Mouse (Mus musculus): ENCODE measurements around the gene Tial1. TPM values are rescaled to one million over a fixed set of nuclear protein-coding genes. Genes with fewer than 3 reads are reported as not detected.

Gene Tial1
- total RNA-seq (2021): 100 to 1,000 TPM in 1 of 2 experiments, 10 to 100 TPM in 1; 92.6 to 117 TPM

DNA sequence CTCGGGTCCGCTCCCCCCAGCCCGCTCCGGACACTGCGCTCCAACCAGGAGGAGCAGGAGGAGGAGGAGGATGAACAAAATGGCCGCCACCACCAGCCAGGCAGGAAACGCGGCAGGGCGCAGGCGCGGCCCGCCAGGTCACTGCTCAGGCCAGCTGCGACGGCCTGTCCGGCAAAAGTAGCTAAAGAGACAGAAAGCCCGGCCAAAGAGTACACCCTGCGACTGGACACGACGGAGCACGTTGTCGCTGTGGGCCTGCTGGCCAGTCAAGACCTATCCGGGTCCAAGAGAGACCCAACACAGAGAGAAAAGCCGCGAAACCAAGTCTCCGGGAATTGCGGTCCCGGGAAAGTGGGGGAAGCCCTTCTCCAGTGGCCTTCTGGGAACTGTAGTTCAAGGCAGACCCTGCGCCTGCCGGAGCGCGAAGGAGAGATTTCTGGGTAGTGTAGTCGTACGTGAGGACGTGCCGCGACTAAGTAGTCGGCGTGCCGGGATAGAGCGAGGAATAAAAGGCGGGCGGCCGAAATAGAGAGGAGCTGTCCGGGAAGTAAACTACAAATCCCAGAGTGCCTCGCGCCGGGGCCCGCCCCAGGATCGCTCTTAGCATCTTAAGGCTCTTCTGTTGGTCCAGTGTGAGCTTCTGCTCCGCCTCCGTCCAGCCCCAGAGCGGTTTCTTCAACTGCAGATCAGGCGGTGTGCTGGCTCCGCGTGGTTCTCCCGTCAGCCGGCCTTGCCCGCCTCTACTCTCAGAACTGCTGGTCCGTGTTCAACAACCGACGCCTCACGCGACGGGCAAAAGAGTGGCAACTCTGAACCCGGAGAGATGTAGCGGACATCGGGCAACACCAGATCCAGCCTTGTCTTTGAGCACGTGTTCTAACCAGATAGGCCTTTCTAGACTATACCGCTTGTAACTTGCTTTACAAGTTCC lies at the start of gene Tial1:
Gene Tial1 (minus strand): TSS at position 433 of the 931 bp plus-strand sequence.
- peak; percentile 90 to 92 for DNase-seq (ENCODE audit: extremely low spot score in 1 of 2, low spot score in 1 of 2)

- DNase-seq (ENCODE audit: extremely low spot score in 1 of 2, low spot score in 1 of 2): no peak
Observed at GRCm38 (mm10) chr7:128504091-128504490, 42.6 kb upstream of the Tial1 start.

DNA sequence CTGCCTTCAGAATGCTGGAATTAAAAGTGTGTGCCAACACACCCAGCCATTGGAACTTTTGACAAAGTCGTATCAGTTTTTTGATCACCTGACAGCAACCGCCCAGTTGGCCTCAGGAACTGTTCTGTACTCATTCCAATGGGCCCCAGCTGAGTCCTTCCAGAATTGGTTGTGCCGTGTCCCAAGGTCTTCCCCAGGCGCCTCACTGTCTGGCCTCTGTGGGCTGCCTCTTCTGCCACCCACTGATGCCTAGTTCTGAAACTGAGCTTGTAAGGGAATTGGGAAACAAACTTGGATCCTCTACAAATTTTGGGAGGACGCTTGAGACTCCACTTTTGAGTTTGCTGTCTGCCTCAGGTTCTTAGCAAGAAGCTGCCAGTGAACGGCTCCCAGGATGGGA lies 38.3 kb upstream of the Tial1 start:
- DNase-seq (ENCODE audit: extremely low spot score in 1 of 2, low spot score in 1 of 2): no peak

DNA sequence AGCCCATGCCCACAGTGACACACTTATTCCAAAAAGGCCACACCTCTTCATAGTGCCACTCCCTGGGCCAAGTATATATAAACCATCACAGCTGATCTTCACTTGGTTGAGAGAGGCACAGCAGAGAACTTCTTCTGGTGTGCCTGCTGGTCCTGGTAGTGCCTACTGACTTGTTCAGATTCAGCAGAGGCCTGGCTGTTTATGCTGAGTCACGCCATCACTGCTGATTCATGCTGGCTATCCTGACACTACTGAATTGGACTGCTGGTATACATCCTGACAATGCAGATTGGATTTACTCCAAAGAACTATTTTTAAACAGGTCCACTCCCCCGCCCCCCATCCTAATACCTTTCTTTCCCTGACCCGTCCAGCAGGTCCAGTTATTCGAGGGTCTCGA lies 33.0 kb upstream of the Tial1 start:
- no peak for DNase-seq (ENCODE audit: extremely low spot score in 1 of 2, low spot score in 1 of 2)

DNA sequence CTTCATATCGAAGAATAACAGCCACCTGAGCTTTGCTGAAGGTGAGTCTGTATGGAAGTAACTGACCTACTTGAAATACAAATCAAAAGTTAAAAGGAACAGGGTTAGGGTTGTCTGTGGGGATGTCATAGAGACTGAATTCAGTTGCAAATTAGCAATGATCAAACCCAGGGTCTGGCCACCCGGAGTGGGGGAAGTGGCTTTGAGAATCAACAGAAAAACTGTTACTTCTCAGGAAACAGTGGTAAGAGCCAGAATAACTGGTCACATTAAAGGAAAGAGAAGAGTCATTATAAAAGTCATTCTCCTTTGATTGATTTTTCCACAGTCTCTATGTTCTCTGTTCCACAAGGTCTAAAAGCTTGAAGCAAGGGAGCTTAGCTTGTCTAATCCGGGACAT lies 27.5 kb upstream of the Tial1 start:
- DNase-seq (ENCODE audit: extremely low spot score in 1 of 2, low spot score in 1 of 2): no peak

GRCm38 (mm10) chr7:128474322-128474721 lies 12.8 kb upstream of the Tial1 start:
- peak; percentile 35 to 68 for DNase-seq (ENCODE audit: extremely low spot score in 1 of 2, low spot score in 1 of 2)

DNA sequence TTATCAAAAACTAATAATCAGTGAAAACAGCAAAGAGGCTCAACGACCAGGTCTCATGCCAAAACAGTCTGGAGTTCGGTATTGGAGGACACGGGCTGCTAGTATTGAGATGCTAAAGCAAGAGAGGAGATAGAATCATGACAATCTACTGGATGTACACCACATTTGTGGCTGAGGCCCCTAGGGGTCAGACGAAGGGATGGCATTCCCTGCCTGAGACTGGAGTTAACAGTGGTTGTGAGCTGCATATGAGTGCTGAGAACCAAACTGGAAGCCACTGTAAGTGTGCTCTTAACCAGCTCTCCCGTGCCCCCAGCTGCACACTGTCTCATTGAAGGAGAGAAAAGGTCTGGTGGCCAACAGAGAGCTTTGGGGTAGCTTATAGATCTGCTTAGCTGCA lies 889 bp upstream of the Tial1 start:
- DNase-seq (ENCODE audit: extremely low spot score in 1 of 2, low spot score in 1 of 2): no peak

DNA sequence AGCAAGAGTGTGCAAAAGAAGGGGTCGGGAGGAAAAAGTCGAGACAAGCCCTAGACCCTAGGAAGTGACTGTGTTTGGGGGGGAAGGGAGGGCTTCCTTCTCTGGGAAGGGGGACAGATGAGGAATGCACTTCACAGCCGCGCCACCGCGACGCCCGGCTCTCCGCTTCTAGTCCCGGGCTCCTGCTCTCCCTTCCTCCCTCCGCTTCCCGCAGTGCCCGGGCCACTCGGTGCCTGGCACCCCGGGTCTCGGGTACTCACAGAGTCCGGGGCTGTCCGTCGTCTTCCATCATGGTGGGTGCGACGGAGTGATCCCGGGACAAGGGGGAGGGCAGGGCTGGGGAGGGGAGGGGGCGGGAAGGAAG lies 670 bp downstream of the Tial1 start:
- peak; percentile 31 to 57 for DNase-seq (ENCODE audit: extremely low spot score in 1 of 2, low spot score in 1 of 2)

DNA sequence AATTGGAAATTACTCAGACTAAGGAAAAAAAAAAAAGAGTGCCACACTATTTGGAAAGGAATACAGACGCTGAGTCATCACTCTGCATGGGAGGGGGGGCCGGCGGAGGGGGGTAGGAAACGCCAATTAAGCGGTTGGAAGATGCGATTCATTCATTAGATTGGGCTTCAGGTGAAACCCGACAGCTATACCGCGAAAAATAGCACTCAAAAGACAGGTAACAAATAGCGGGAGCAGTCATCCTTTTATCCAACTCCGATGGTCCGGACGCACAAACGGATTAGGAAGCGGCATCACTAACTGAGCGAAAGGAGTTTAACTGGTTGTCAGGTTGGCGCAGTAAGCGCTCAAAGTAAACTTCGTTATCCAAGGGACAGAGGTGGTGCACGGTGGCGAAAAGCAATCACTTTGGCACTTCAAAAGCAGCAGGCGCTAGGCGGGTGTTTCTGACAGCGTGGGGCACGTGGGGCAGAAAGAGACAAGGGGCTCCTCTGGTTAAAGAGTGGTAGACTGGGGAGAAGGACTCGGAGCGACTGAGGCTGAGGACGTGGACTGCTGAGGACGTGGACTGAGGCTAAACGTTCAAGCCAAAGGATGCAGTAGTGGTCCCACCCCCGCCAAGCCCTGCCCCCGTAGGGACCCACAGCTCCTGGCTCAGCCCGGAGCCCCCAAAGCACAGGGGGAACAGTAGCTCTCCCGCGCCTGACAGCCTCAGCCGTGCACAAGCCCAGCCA lies 1.2 kb downstream of the Tial1 start:
- DNase-seq (ENCODE audit: extremely low spot score in 1 of 2, low spot score in 1 of 2): peak; percentile 23 to 31

DNA sequence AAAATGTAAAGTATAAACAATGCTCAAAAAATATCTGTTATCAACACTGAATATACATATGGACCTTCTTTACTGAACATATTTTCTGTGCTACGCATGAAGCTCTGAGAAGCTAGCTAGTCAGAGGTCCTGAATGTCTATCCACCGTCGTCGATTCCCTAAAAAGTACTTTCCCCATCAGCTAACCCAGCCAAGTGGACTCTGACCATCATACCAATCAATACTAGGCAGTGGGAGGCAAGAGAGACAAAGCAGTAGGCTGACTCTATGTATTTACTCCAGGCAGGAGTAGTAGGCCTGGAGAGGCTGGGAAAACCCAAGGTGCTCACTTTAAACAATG lies 1.8 kb downstream of the Tial1 start:
- DNase-seq (ENCODE audit: extremely low spot score in 1 of 2, low spot score in 1 of 2): no peak

- no peak for DNase-seq (ENCODE audit: extremely low spot score in 1 of 2, low spot score in 1 of 2)
Observed at GRCm38 (mm10) chr7:128458011-128458410, 3.5 kb downstream of the Tial1 start.

DNA sequence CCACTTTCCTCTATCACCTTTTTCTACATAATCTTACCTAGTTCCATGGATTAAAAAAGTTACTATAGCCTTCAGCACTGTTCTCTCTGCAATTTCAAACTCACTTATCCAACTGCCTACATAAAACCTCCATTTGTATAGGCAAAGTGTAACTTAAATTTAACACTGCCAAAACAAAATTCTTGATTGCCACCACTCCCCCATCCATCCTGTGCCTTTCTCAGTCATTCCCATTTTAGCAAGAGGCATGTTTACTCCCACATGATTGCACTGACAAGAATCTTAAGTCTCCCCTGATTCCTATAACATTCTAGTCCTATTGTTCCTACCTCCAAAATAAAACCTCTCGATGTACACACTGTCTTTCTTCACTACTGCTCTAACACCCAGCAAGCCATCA lies 8.8 kb downstream of the Tial1 start:
- no peak for DNase-seq (ENCODE audit: extremely low spot score in 1 of 2, low spot score in 1 of 2)

- no peak for DNase-seq (ENCODE audit: extremely low spot score in 1 of 2, low spot score in 1 of 2)
Observed at GRCm38 (mm10) chr7:128440584-128440983, 20.9 kb downstream of the Tial1 start.

DNA sequence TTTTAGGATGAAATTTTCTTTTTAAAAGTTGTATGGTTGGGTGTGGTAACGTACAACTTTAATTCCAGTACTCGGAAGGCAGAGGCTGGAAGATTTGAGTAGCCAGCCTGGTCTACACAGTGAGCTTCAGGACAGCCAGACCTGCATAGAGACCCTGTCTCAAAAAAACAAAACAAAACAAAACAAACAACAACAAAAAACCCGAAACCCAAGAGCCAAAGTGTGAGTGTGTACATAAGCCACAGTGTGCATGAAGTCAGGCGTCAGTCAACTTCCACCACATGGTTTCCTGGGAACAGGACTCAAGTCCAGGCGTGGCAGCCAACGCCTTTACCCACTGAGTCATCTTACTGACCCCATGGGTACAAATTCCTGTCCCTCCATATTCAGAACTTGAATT lies 22.3 kb downstream of the Tial1 start:
- DNase-seq (ENCODE audit: extremely low spot score in 1 of 2, low spot score in 1 of 2): no peak

DNA sequence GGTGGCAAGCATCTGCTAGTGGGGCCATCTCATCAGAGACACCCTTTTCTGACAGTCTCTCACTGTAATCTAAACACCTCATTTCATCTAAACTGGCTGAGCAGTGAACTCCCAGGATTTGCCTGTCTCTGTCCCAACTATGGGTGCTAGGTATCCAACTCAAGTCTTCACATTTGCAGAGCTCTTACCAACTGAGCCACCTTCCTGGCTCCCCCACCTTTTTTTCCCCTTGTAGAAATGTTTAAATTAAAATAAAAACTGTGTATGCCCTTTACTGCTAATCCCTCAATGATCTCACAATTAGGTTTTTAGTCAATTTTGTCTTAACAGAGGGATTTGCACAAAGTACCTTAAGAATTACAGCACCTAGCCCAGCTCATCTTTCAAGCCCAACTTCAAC lies 23.4 kb downstream of the Tial1 start:
- no peak for DNase-seq (ENCODE audit: extremely low spot score in 1 of 2, low spot score in 1 of 2)

- DNase-seq (ENCODE audit: extremely low spot score in 1 of 2, low spot score in 1 of 2): peak in 1 of 2 experiments; percentile 23
Observed at GRCm38 (mm10) chr7:128433213-128433612, 28.3 kb downstream of the Tial1 start.

DNA sequence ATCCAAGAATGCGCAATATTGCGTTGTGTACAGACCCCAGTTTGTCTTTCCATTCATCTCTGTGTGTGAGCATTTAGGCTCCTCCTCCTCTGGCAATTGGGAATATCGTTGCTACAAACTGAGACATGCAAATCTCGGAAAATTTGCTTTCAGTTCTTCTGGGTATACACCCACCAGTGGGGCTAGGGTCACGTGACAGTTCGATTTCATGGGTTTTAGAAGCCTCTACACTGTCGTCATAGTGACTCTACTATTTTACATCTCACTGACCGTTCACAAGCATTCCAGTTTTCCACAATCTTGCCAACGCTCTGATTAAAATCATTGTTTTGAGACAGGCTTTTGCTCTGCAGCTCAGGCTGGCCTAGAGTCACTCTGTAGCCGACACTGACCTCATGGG lies 28.9 kb downstream of the Tial1 start:
- no peak for DNase-seq (ENCODE audit: extremely low spot score in 1 of 2, low spot score in 1 of 2)

DNA sequence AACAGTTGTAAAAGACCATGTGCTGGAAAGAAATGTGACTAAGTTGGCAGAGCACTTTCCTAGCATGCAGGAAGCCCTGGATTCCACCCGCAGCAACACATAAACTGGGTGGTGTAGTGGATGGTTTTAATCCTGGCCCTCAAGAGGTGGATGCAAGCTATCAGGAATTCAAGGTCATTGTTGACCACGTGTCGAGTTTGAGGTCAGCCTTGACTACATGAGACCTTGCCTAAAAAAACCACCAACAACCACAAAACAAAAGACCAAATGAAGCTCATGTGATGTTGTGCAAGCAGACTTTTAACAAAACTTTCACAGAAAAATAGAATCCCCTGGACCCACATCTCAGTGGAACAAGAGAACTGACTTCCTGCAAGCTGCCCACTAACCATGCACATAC lies 39.0 kb downstream of the Tial1 start:
- DNase-seq (ENCODE audit: extremely low spot score in 1 of 2, low spot score in 1 of 2): no peak

DNA sequence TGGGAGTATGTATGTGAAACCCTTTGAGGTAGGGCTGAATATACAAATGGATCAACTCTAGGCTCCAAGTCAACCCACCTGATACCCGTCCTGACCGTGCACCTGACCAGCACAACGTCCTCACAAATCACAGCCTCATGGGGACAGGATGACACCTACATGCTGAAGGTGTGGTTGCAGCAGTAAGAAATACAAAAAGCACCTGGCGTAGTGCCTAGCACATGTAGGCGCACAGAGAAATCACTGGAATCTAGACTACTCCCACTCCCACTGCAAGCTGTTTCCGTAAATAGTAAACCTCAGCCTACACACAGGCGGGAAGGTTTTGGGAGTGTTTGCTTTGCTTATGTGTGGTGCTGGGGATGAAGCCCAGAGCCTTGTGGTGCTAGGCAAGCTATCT lies 39.8 kb downstream of the Tial1 start:
- no peak for DNase-seq (ENCODE audit: extremely low spot score in 1 of 2, low spot score in 1 of 2)

GRCm38 (mm10) chr7:128419690-128420089 lies 41.8 kb downstream of the Tial1 start:
- no peak for DNase-seq (ENCODE audit: extremely low spot score in 1 of 2, low spot score in 1 of 2)

DNA sequence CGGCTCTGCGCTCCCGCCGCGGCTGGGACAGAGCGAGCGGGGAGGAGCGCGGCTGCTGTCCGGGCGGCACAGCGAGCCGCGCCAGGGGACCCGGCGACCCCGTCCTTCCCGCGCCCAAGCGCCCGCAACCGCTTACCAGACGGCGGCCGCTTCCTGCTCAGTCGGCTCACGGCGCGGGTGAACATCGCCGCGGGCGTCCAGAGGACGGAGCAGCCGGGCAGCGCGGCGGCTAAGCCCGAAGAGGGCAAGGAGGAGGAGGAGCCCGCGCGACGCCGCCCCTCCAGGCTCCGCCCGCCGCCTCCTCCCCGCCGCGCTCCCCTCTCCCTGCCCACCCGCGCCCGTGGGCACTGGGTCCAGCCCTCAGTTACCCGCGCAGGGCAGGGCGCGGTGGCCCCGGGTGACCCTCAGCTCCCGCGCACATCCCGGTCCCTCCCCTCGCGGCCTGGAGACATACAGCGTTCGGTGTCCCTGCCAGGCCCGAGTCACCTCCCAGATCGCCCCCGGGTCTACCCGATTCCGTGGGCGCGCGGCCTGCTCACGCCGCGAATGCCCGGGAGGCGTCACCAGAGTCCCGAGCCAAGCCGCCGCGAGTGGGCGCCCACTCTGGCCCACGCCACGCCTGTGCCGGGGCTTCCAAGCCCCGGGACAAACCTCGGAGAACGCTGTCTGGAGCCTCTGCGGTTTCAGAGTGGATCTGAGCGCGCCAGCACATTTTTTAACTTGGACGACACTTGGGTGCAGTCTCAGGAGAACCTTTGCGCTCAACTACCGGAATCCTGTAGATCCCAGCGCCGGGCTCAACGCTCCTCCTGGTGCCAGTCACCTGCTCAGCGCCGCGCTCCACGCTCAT lies 43.4 kb downstream of the Tial1 start, which contains the start of gene Rgs10:
Gene Rgs10 (minus strand): TSS at position 829 of the 850 bp plus-strand sequence.
- peak; percentile 34 for DNase-seq (ENCODE audit: extremely low spot score in 1 of 2, low spot score in 1 of 2)
